Mouse (Mus musculus) G1E (cell line): Measurements from ENCODE around the gene Coro2b.

Experiments used
- CTCF ChIP-seq: IDR thresholded peaks from 2 replicates; pipeline ENCODE4 v1.5.1; 2012; ENCODE audit warnings: low read depth, low read length, inconsistent platforms, mixed read lengths
- GATA1 ChIP-seq: IDR thresholded peaks from 2 replicates; pipeline ENCODE4 v1.6.1; 2012; ENCODE audit warnings: borderline replicate concordance, low read length, inconsistent platforms, mixed read lengths
- GATA2 ChIP-seq: IDR thresholded peaks from 2 replicates; pipeline ENCODE4 v1.6.1; 2012; ENCODE audit warnings: low read depth, low read length, inconsistent platforms, borderline replicate concordance
- POLR2AphosphoS5 ChIP-seq: IDR thresholded peaks from 2 replicates; pipeline ENCODE4 v1.6.1; 2012; ENCODE audit warnings: low read depth, low read length, inconsistent platforms; ENCODE audit not compliant: insufficient replicate concordance
- TAL1 ChIP-seq: conservative IDR thresholded peaks from 2 replicates; pipeline ENCODE4 v1.6.1; 2012; ENCODE audit warnings: low read depth, low read length, inconsistent platforms, mixed read lengths

DNA sequence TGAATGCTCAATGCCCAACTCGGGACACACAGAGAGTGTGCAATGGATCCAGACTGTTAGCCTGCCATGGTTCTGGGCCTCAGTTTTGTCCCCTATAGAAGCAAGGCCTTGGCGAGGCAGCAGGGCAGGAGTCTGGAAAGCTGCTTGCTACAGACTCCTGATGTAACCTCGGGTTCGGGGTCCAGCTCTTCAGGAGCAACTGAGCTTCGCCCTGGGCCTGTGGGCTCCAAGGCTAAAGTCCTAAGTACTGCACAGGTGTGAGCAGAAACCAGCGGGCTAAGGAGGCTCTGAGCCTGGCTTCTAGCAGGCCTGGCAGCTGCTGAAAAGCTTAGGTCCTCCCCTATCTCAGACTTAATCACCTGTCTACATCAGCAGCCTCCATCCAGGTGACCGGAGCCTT, 86.0 kb downstream of the Coro2b start:
- TF ChIP-seq CTCF (no peak), GATA1 (no peak), TAL1 (no peak), POLR2AphosphoS5 (no peak), GATA2 (no peak)
